Mouse (Mus musculus) activated CD4-positive, CD25-positive, alpha-beta regulatory T cell, adult 4 months (primary cell): ENCODE data around the gene B230104I21Rik. TPM values are rescaled to one million over a fixed set of nuclear protein-coding genes. Genes with fewer than 3 reads are reported as not detected.
A peak's percentile ranks its signal among the peaks of the same experiment; 100 is the strongest.

ENCODE experiments used
- ATAC-seq: one replicate; pipeline ENCODE4 v1.8.0; 2017
- polyA plus RNA-seq, 2 experiments: library from polyadenylated mRNA; unstranded; fragments of 100-300 nt; shearing (Covaris generic); gene quantifications; one replicate each; pipeline ENCODE4 v1.2.1; 2017

B230104I21Rik gene
- polyA plus RNA-seq, 2 experiments from 2014 or later, result not detected

- ATAC-seq, result no peak
Observed at GRCm38 (mm10) chr4:154348197-154348786, 12.4 kb downstream of the B230104I21Rik start.

GRCm38 (mm10) chr4:154352246-154352645 lies 16.3 kb downstream of the B230104I21Rik start:
- no peak for ATAC-seq

- no peak for ATAC-seq
Observed at GRCm38 (mm10) chr4:154355408-154355807, 19.5 kb downstream of the B230104I21Rik start.

- no peak for ATAC-seq
Observed at GRCm38 (mm10) chr4:154358370-154358769, 22.4 kb downstream of the B230104I21Rik start.

- no peak for ATAC-seq
Observed at GRCm38 (mm10) chr4:154358816-154359215, 22.9 kb downstream of the B230104I21Rik start.

- ATAC-seq, result no peak
Observed at GRCm38 (mm10) chr4:154359762-154360300, 23.9 kb downstream of the B230104I21Rik start.

- no peak for ATAC-seq
Observed at GRCm38 (mm10) chr4:154360441-154360840, 24.5 kb downstream of the B230104I21Rik start.

- ATAC-seq, result no peak
Observed at GRCm38 (mm10) chr4:154360850-154361249, 24.9 kb downstream of the B230104I21Rik start.

- ATAC-seq, result no peak
Observed at GRCm38 (mm10) chr4:154364752-154365151, 28.8 kb downstream of the B230104I21Rik start.

GRCm38 (mm10) chr4:154366836-154367235 lies 30.9 kb downstream of the B230104I21Rik start:
- no peak for ATAC-seq

- no peak for ATAC-seq
Observed at GRCm38 (mm10) chr4:154369089-154369488, 33.2 kb downstream of the B230104I21Rik start.

GRCm38 (mm10) chr4:154370841-154371240 lies 34.9 kb downstream of the B230104I21Rik start:
- ATAC-seq, result no peak

- ATAC-seq, result no peak
Observed at GRCm38 (mm10) chr4:154371542-154372247, 35.8 kb downstream of the B230104I21Rik start.

GRCm38 (mm10) chr4:154375939-154376625 lies 40.2 kb downstream of the B230104I21Rik start:
- peak; percentile 82 for ATAC-seq

- no peak for ATAC-seq
Observed at GRCm38 (mm10) chr4:154378876-154379275, 42.9 kb downstream of the B230104I21Rik start.

- ATAC-seq, result no peak
Observed at GRCm38 (mm10) chr4:154385208-154385607, 49.3 kb downstream of the B230104I21Rik start.

- ATAC-seq, result no peak
Observed at GRCm38 (mm10) chr4:154385918-154386317, 50.0 kb downstream of the B230104I21Rik start.

GRCm38 (mm10) chr4:154386810-154387209 lies 50.9 kb downstream of the B230104I21Rik start:
- no peak for ATAC-seq

- ATAC-seq, result no peak
Observed at GRCm38 (mm10) chr4:154389641-154390040, 53.7 kb downstream of the B230104I21Rik start.

- ATAC-seq, result no peak
Observed at GRCm38 (mm10) chr4:154390333-154391080, 54.6 kb downstream of the B230104I21Rik start.

GRCm38 (mm10) chr4:154392641-154393040 lies 56.7 kb downstream of the B230104I21Rik start:
- ATAC-seq, result no peak
